Mouse (Mus musculus): ENCODE measurements at regions not wholly inside any gene's neighbourhood (a gene's known extent, or its start where the extent isn't known, plus 50 kb on each side); places are given as distances from the start of the nearest gene placed in this dataset.
"Not testable (repeated sequence)": the region's sequence is repeated elsewhere in the genome, so short reads cannot be mapped to it uniquely, and the experiment has no call there.

- TF ChIP-seq CTCF (IDR thresholded peaks at IDR 0.05); POLR2A (IDR thresholded peaks at IDR 0.05; ENCODE audit: insufficient read depth, low read depth, low read length); EP300 (IDR thresholded peaks at IDR 0.05; ENCODE audit: insufficient read depth, low read depth, low read length): not testable (repeated sequence)
Measured at GRCm38 (mm10) chr10:46122409-46122808, 544.8 kb downstream of the Hace1 start.

All from heart, adult 2 months (tissue).